Mouse (Mus musculus): ENCODE measurements at regions not wholly inside any gene's neighbourhood (a gene's known extent, or its start where the extent isn't known, plus 50 kb on each side); places are given as distances from the start of the nearest gene placed in this dataset.

DNA sequence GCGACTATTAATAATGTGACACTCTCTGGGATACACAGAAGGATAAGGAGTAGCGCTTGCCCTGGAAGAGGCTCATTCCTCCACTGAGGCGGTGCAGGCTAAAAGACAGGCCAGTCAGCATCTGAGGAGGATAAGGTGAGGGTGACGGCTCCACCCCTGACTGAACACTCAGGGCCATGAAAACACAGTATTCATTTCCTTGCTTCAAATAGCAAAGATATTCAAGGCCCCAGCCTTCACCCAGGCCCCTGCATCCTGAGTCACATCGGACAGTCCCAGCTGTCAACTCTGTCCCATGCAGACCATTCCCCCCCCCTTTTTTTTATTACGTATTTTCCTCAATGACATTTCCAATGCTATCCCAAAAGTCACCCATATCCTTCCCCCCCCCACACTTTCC lies 118.9 kb upstream of the 1700012A03Rik start:
- Histone ChIP-seq H3K36me3 (ENCODE audit: control insufficient read depth, insufficient read depth, low read length) (no peaks in the 10 kb centered on the region), H3K4me1 (ENCODE audit: control insufficient read depth, insufficient read depth, insufficient read length) (no peaks in the 10 kb centered on the region), H3K4me3 (ENCODE audit: extremely low read depth, insufficient read depth, insufficient read length) (no peak overlapping the region), H3K27me3 (ENCODE audit: control insufficient read depth, insufficient read depth, low read length) (no peaks in the 10 kb centered on the region), H3K27ac (ENCODE audit: insufficient read depth, low read length) (no peak overlapping the region)
- no peak for TF ChIP-seq CTCF (IDR thresholded peaks at IDR 0.05; ENCODE audit: extremely low read depth, insufficient read depth, insufficient read length, insufficient replicate concordance)
- TF ChIP-seq POLR2A (IDR thresholded peaks at IDR 0.05; ENCODE audit: low read depth, low read length), result no peak
- 89% methylated on average over 6 of the region's 6 CpGs for WGBS
- DNase-seq (ENCODE audit: low read depth in 1 of 2, low spot score in 2 of 2), result no peak

DNA sequence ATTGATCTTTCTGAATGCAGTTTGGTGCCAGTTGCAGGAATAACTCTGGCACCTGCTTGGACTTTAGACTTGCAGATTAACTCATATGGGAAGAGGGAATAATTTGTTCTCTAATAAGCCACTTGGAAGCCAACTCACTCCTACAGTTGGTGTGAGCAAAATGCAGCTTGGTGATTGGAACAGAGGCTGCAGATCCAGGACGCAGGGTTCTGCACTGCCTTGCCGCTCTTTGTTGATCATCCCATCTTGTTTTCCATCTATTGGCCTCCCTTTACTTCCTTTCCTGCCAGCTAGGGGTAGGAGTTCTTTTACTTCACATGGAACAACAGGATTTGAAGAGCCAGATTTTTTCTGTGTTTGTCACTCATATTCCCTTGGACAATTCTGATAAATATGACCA lies 120.9 kb upstream of the 1700012A03Rik start:
- Histone ChIP-seq H3K36me3 (ENCODE audit: control insufficient read depth, insufficient read depth, low read length) (no peaks in the 10 kb centered on the region), H3K4me3 (ENCODE audit: extremely low read depth, insufficient read depth, insufficient read length) (no peak overlapping the region), H3K27ac (ENCODE audit: insufficient read depth, low read length) (no peak overlapping the region), H3K4me1 (ENCODE audit: control insufficient read depth, insufficient read depth, insufficient read length) (no peaks in the 10 kb centered on the region), H3K27me3 (ENCODE audit: control insufficient read depth, insufficient read depth, low read length) (no peaks in the 10 kb centered on the region)
- DNase-seq (ENCODE audit: low read depth in 1 of 2, low spot score in 2 of 2), result no peak
- 84% methylated on average over 2 of the region's 2 CpGs for WGBS
- no peak for TF ChIP-seq POLR2A (IDR thresholded peaks at IDR 0.05; ENCODE audit: low read depth, low read length)
- TF ChIP-seq CTCF (IDR thresholded peaks at IDR 0.05; ENCODE audit: extremely low read depth, insufficient read depth, insufficient read length, insufficient replicate concordance), result no peak

DNA sequence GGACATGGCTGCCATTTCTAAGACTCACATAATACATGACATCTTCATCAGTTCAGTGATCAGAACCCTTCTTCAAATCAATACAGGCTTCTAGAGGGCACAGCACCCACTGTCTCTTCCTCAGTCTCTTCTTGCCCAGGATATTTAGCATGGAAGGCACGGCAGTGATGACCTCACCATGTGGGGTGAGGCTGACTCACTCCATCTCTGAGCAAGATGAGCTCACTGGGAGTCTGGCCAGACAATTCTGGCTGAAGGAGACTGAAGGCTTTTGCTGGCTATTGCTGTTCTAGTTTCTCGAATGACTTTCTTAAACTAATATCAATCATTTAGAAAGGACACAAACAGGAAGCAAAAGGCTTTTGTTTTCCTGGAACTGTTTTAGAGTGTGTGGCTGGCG lies 122.9 kb upstream of the 1700012A03Rik start:
- H3K27ac ChIP-seq (ENCODE audit: insufficient read depth, low read length), result no peak overlapping the region
- H3K27me3 ChIP-seq (ENCODE audit: control insufficient read depth, insufficient read depth, low read length), result no peaks in the 10 kb centered on the region
- H3K36me3 ChIP-seq (ENCODE audit: control insufficient read depth, insufficient read depth, low read length), result no peaks in the 10 kb centered on the region
- no peak overlapping the region for H3K4me3 ChIP-seq (ENCODE audit: extremely low read depth, insufficient read depth, insufficient read length)
- DNase-seq (ENCODE audit: low read depth in 1 of 2, low spot score in 2 of 2), result no peak
- TF ChIP-seq CTCF (IDR thresholded peaks at IDR 0.05; ENCODE audit: extremely low read depth, insufficient read depth, insufficient read length, insufficient replicate concordance) (no peak), POLR2A (IDR thresholded peaks at IDR 0.05; ENCODE audit: low read depth, low read length) (no peak)
- WGBS, result 26% methylated on average over 3 of the region's 3 CpGs
- no peaks in the 10 kb centered on the region for H3K4me1 ChIP-seq (ENCODE audit: control insufficient read depth, insufficient read depth, insufficient read length)

DNA sequence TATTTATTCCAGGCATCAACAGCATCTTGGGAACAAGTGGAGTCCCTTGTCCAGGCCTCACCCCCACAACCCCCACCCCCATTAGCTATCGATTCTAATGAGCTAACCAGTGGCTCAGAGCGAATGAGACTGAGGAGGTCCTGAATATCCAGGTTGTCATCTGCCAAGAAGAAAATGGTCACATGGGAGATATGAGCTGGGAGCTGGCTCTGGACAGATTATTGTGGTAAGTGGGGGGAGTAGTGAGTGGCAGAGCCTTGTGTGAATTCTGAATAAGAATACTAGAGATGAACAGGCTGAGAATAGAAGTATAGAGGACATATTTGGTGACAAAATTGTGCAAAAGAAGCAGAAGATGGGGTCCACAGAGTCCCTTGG lies 125.4 kb upstream of the 1700012A03Rik start:
- Histone ChIP-seq H3K36me3 (ENCODE audit: control insufficient read depth, insufficient read depth, low read length) (no peaks in the 10 kb centered on the region), H3K27ac (ENCODE audit: insufficient read depth, low read length) (no peak overlapping the region), H3K4me1 (ENCODE audit: control insufficient read depth, insufficient read depth, insufficient read length) (no peaks in the 10 kb centered on the region), H3K27me3 (ENCODE audit: control insufficient read depth, insufficient read depth, low read length) (no peaks in the 10 kb centered on the region), H3K4me3 (ENCODE audit: extremely low read depth, insufficient read depth, insufficient read length) (no peak overlapping the region)
- TF ChIP-seq POLR2A (IDR thresholded peaks at IDR 0.05; ENCODE audit: low read depth, low read length), result no peak
- no peak for TF ChIP-seq CTCF (IDR thresholded peaks at IDR 0.05; ENCODE audit: extremely low read depth, insufficient read depth, insufficient read length, insufficient replicate concordance)
- DNase-seq (ENCODE audit: low read depth in 1 of 2, low spot score in 2 of 2), result no peak
- 88% methylated on average over 2 of the region's 2 CpGs for WGBS

DNA sequence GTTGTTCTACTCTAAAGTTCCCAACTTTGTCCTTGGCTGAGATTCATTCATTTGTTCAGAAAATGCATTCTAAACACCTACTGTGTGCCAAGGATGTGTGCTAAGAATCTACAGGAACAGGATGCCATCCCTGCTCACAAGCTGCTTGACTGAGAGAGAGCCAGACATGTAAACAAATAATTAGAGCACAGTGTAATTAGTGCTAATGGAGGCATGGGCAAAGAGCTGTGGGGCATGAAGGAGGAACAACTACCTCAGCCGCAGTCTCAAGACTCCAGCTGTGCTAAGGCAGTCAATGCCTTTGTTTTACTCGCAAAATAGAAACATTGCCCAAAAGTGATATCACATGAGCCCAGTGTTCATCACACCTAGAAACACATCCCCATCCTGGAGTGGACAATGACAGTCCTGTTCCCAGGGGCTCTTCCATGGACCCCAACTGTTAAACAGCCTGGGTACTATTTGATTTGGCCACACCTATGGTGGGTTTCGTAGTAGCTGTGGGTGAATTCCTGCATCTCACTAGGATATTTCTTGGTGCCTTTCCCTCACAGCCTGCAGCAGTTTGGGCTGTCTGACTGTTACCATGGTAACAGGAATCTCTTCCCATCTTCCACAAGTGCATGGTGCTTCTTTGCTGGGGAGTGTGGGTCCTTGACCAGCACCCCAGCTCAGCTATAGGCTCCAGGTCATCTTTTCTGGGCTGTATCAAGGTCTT lies 125.9 kb upstream of the 1700012A03Rik start:
- Histone ChIP-seq H3K4me1 (ENCODE audit: control insufficient read depth, insufficient read depth, insufficient read length) (no peaks in the 10 kb centered on the region), H3K27ac (ENCODE audit: insufficient read depth, low read length) (no peak overlapping the region), H3K4me3 (ENCODE audit: extremely low read depth, insufficient read depth, insufficient read length) (no peak overlapping the region), H3K27me3 (ENCODE audit: control insufficient read depth, insufficient read depth, low read length) (no peaks in the 10 kb centered on the region), H3K36me3 (ENCODE audit: control insufficient read depth, insufficient read depth, low read length) (no peaks in the 10 kb centered on the region)
- WGBS, result 70% methylated on average over 3 of the region's 3 CpGs
- DNase-seq (ENCODE audit: low read depth in 1 of 2, low spot score in 2 of 2), result no peak
- no peak for TF ChIP-seq CTCF (IDR thresholded peaks at IDR 0.05; ENCODE audit: extremely low read depth, insufficient read depth, insufficient read length, insufficient replicate concordance)
- TF ChIP-seq POLR2A (IDR thresholded peaks at IDR 0.05; ENCODE audit: low read depth, low read length), result no peak

DNA sequence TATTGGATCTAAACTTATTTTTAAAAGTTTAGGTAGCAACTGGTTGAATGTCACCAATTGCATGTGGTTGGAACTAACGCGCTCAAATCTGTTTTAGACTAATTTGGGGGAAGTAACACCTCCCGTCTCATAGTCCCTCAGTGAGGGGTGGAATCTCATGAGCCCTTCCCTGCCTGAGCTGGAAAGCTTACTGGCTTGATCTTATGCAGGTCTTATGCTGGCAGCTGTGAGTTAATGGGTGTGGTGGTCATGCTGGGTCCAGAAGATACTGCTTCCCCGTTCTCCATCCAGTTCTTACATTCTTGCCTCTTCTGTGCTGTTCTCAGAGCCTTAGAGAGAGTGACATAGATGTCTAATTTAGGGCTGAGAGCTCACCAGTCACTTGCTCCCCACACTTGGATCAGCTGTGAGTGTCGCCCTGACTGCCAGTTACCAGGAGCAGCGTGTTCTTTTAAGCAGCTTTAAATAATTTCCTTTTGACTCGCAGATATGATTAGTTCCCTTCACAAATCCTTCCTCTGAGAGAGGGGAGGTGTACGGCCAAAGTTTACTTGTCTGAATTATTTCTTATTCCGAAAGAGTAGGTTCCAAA lies 128.4 kb upstream of the 1700012A03Rik start:
- WGBS, result 84% methylated on average over 9 of the region's 9 CpGs
- no peak for DNase-seq (ENCODE audit: low read depth in 1 of 2, low spot score in 2 of 2)
- no peak overlapping the region for H3K4me3 ChIP-seq (ENCODE audit: extremely low read depth, insufficient read depth, insufficient read length)
- no peak overlapping the region for H3K27ac ChIP-seq (ENCODE audit: insufficient read depth, low read length)
- H3K36me3 ChIP-seq (ENCODE audit: control insufficient read depth, insufficient read depth, low read length), result no peaks in the 10 kb centered on the region
- H3K27me3 ChIP-seq (ENCODE audit: control insufficient read depth, insufficient read depth, low read length), result no peaks in the 10 kb centered on the region
- no peaks in the 10 kb centered on the region for H3K4me1 ChIP-seq (ENCODE audit: control insufficient read depth, insufficient read depth, insufficient read length)
- no peak for TF ChIP-seq POLR2A (IDR thresholded peaks at IDR 0.05; ENCODE audit: low read depth, low read length)
- no peak for TF ChIP-seq CTCF (IDR thresholded peaks at IDR 0.05; ENCODE audit: extremely low read depth, insufficient read depth, insufficient read length, insufficient replicate concordance)

Measured in spleen, adult 2 months (tissue).